Comparison of ENCODE assay signal across 9 mouse cellular contexts in the genomic region with DNA sequence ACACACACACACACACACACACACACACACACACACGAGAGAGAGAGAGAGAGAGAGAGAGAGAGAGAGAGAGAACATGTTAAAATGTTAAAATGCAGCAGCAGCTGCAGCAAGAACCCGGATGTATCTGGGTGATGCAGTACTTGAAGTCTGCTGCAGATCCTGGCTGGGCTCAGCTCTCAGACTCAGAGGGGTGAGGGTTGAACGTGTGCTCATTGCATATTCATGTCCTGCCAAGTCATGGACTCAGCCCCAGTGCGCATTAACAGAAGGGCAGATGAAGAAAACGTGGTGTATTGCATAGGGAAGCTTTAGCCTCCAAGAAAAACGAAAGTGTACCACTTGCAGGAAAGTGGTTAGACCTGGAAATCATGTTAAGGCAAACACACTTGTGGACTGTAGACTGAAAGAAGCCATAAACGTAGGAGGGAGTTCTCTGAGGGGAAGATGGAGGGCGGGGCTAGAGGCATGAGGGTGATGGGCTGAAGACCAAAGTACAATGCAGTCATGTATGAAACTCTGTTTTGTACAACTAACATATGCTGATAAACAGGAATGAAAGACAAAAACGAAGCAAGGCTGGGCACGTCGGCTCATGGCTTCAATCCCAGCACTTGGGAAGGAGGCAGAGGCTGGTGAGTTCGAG. TPM values are rescaled to one million over a fixed set of nuclear protein-coding genes. Genes with fewer than 3 reads are reported as not detected.
DNase-seq lines count a peak whose midpoint lies in the region; ATAC-seq and TF ChIP-seq lines count a peak whose summit lies in the region.
"Had no signal": no experiment of that assay in that cellular context is flagged by ENCODE, and none has a peak within 500 bp of the region (broad histone marks: within the 10 kb centered on the region; RNA-seq: fewer than 3 reads in every experiment).

No protein-coding gene starts in this region.

- DNase-seq in hindbrain, embryonic 11.5 days (ENCODE audit: low spot score), result peak; percentile 23
- peak; percentile 82 for DNase-seq in CD4-positive, CD25-positive, alpha-beta regulatory T cell, adult 2 months (ENCODE audit: low read depth, low spot score)
- DNase-seq in fibroblast of lung, adult 2 months (ENCODE audit: low read depth), result peak; percentile 33
- peak; percentile 70 to 73 for DNase-seq in kidney, postnatal 36 days
- DNase-seq in urinary bladder, postnatal 10 days (ENCODE audit: low spot score), result no peak
- no peak for DNase-seq in cerebellum, adult 2 months
- DNase-seq: gastrocnemius, postnatal 36 days had no signal

- no peak for ATAC-seq in hindbrain, embryonic 11.5 days (ENCODE audit: low FRiP score)
- ATAC-seq in hindbrain, embryonic 13.5 days (ENCODE audit: low FRiP score), result no peak
- ATAC-seq in neural tube, embryonic 15.5 days (ENCODE audit: low FRiP score), result no peak

- no peaks in the 10 kb centered on the region for H3K4me1 ChIP-seq in hindbrain, embryonic 11.5 days (replicated peaks; ENCODE audit: control insufficient read depth, insufficient read depth, low read length)
- 0 out of 2 replicates have a peak, but pooled peaks cover 8% of the 10 kb centered on the region for H3K4me1 ChIP-seq in hindbrain, embryonic 13.5 days (replicated peaks)
- no peaks in the 10 kb centered on the region for H3K4me1 ChIP-seq in neural tube, embryonic 15.5 days
- peaks cover 7% of the 10 kb centered on the region; the same call in 1 of the 2 replicates for H3K4me1 ChIP-seq in cerebellum, adult 2 months (ENCODE audit: control insufficient read depth, insufficient read depth, low read length)

- no peak overlapping the region for H3K4me2 ChIP-seq in hindbrain, embryonic 11.5 days (replicated peaks; ENCODE audit: low read depth, low read length)
- no peak overlapping the region for H3K4me2 ChIP-seq in hindbrain, embryonic 13.5 days
- H3K4me2 ChIP-seq in neural tube, embryonic 15.5 days, result no peak overlapping the region

- H3K4me3 ChIP-seq in hindbrain, embryonic 11.5 days (ENCODE audit: low read depth, low read length), result no peak overlapping the region
- no peak overlapping the region for H3K4me3 ChIP-seq in hindbrain, embryonic 13.5 days
- H3K4me3 ChIP-seq in neural tube, embryonic 15.5 days (replicated peaks), result no peak overlapping the region
- no peak overlapping the region for H3K4me3 ChIP-seq in cerebellum, adult 2 months (replicated peaks; ENCODE audit: insufficient read depth, low read depth, low read length)

- TF ChIP-seq CTCF in cerebellum, adult 2 months (IDR thresholded peaks at IDR 0.05; ENCODE audit: borderline replicate concordance, insufficient read depth, low read depth, low read length), result no peak

- H3K9ac ChIP-seq in hindbrain, embryonic 11.5 days (ENCODE audit: low read depth, low read length), result no peak overlapping the region
- H3K9ac ChIP-seq in hindbrain, embryonic 13.5 days, result no peak overlapping the region
- no peak overlapping the region for H3K9ac ChIP-seq in neural tube, embryonic 15.5 days (replicated peaks)

- no peaks in the 10 kb centered on the region for H3K27me3 ChIP-seq in hindbrain, embryonic 11.5 days (ENCODE audit: control insufficient read depth, insufficient read depth, low read length)
- 0 out of 2 replicates have a peak, but pooled peaks cover 5% of the 10 kb centered on the region for H3K27me3 ChIP-seq in hindbrain, embryonic 13.5 days
- H3K27me3 ChIP-seq in neural tube, embryonic 15.5 days (replicated peaks), result no peaks in the 10 kb centered on the region
- H3K27me3 ChIP-seq in cerebellum, adult 2 months (ENCODE audit: control insufficient read depth, insufficient read depth, low read length), result no peaks in the 10 kb centered on the region

- H3K9me3 ChIP-seq in hindbrain, embryonic 11.5 days (ENCODE audit: control insufficient read depth, low read length), result no peaks in the 10 kb centered on the region
- no peaks in the 10 kb centered on the region for H3K9me3 ChIP-seq in hindbrain, embryonic 13.5 days
- no peaks in the 10 kb centered on the region for H3K9me3 ChIP-seq in neural tube, embryonic 15.5 days (replicated peaks)

- TF ChIP-seq POLR2A in cerebellum, adult 2 months (IDR thresholded peaks at IDR 0.05; ENCODE audit: borderline replicate concordance, insufficient read depth, low read length), result no peak

- H3K27ac ChIP-seq in hindbrain, embryonic 11.5 days (ENCODE audit: low read depth, low read length), result no peak overlapping the region
- H3K27ac ChIP-seq in hindbrain, embryonic 13.5 days, result no peak overlapping the region
- H3K27ac ChIP-seq in neural tube, embryonic 15.5 days (replicated peaks), result no peak overlapping the region
- H3K27ac ChIP-seq in cerebellum, adult 2 months (ENCODE audit: insufficient read depth, low read length), result no peak overlapping the region

- no peaks in the 10 kb centered on the region for H3K36me3 ChIP-seq in hindbrain, embryonic 11.5 days (ENCODE audit: control insufficient read depth, insufficient read depth, low read length)
- no peaks in the 10 kb centered on the region for H3K36me3 ChIP-seq in hindbrain, embryonic 13.5 days
- H3K36me3 ChIP-seq in neural tube, embryonic 15.5 days, result no peaks in the 10 kb centered on the region

- 60% methylated on average over 12 of the region's 12 CpGs for WGBS in hindbrain, embryonic 11.5 days
- WGBS in hindbrain, embryonic 13.5 days, result 57% methylated on average over 12 of the region's 12 CpGs
- 57% methylated on average over 11 of the region's 12 CpGs for WGBS in neural tube, embryonic 15.5 days
- 23% methylated on average over 11 of the region's 12 CpGs for WGBS in cerebellum, adult 2 months

RNA-seq across cellular contexts. Expression of a gene that starts 8.3 kb away (rescaled TPM):
- 1.7 and 2.0 TPM in 2 replicates for polyA plus RNA-seq in hindbrain, embryonic 11.5 days (2014; fragmentation: Nextera tagmentation; extraction: Ambion mirVana)
- polyA plus RNA-seq in hindbrain, embryonic 13.5 days (2015; fragmentation: Nextera tagmentation; extraction: Ambion mirVana), result 0.54 and 0.68 TPM in 2 replicates
- polyA plus RNA-seq in neural tube, embryonic 15.5 days (2015; fragmentation: Nextera tagmentation; extraction: Ambion mirVana), result 0.75 and 1.1 TPM in 2 replicates
- 2.1 and 2.2 TPM in 2 replicates for polyA plus RNA-seq in cerebellum, adult 2 months (2012; rRNA removed)

RNA-seq across cellular contexts. Expression of a gene that starts 22.6 kb away (rescaled TPM):
- polyA plus RNA-seq in hindbrain, embryonic 11.5 days (2014; fragmentation: Nextera tagmentation; extraction: Ambion mirVana), result 1.0 and 1.3 TPM in 2 replicates
- 1.5 and 2.1 TPM in 2 replicates for polyA plus RNA-seq in hindbrain, embryonic 13.5 days (2015; fragmentation: Nextera tagmentation; extraction: Ambion mirVana)
- polyA plus RNA-seq in neural tube, embryonic 15.5 days (2015; fragmentation: Nextera tagmentation; extraction: Ambion mirVana), result 2.4 and 8.6 TPM in 2 replicates
- 1.4 and 2.1 TPM in 2 replicates for polyA plus RNA-seq in cerebellum, adult 2 months (2012; rRNA removed)

RNA-seq across cellular contexts. Expression of a gene that starts 23.9 kb away (rescaled TPM):
- 0.07 and 0.08 TPM in 2 replicates for polyA plus RNA-seq in hindbrain, embryonic 11.5 days (2014; fragmentation: Nextera tagmentation; extraction: Ambion mirVana)
- 0.06 and 0.09 TPM in 2 replicates for polyA plus RNA-seq in hindbrain, embryonic 13.5 days (2015; fragmentation: Nextera tagmentation; extraction: Ambion mirVana)
- polyA plus RNA-seq in neural tube, embryonic 15.5 days (2015; fragmentation: Nextera tagmentation; extraction: Ambion mirVana), result 0.08 and 2.8 TPM in 2 replicates
- 0.16 and 0.18 TPM in 2 replicates for polyA plus RNA-seq in cerebellum, adult 2 months (2012; rRNA removed)

RNA-seq across cellular contexts. Expression of a gene that starts 26.6 kb away (rescaled TPM):
- not detected in 2 replicates for polyA plus RNA-seq in hindbrain, embryonic 11.5 days (2014; fragmentation: Nextera tagmentation; extraction: Ambion mirVana)
- not detected in 2 replicates for polyA plus RNA-seq in hindbrain, embryonic 13.5 days (2015; fragmentation: Nextera tagmentation; extraction: Ambion mirVana)
- polyA plus RNA-seq in neural tube, embryonic 15.5 days (2015; fragmentation: Nextera tagmentation; extraction: Ambion mirVana), result not detected in 2 replicates
- polyA plus RNA-seq in cerebellum, adult 2 months (2012; rRNA removed), result 0.34 TPM in 1 of 2 replicates, not detected in the other

Comparison
In these comparisons a context has a peak if more than half of its experiments do, and no peak if none do; other contexts are left out.
1. DNase-seq: peak in hindbrain, embryonic 11.5 days (single experiment), CD4-positive, CD25-positive, alpha-beta regulatory T cell, adult 2 months (single experiment), fibroblast of lung, adult 2 months (single experiment) and kidney, postnatal 36 days (2 of 2); none in urinary bladder, postnatal 10 days (single experiment) and cerebellum, adult 2 months (0 of 2).